Mouse (Mus musculus) inflammation-experienced regulatory T-cells, adult 6 months (primary cell): ENCODE measurements around the gene Tfip11. TPM values are rescaled to one million over a fixed set of nuclear protein-coding genes. Genes with fewer than 3 reads are reported as not detected.

Experiments
- ATAC-seq: one replicate; pipeline ENCODE4 v1.8.0; 2017
- polyA plus RNA-seq, 3 experiments: library from polyadenylated mRNA; unstranded; fragments of 100-300 nt; shearing (Covaris generic); gene quantifications; one replicate each; pipeline ENCODE4 v1.2.1; 2017

The Tfip11 gene
- 10 to 100 TPM; 14.7 to 26.1 (median 15.3) TPM for polyA plus RNA-seq

- ATAC-seq, result peak; percentile 69
Measured at GRCm38 (mm10) chr5:112325546-112326445, at the start of gene Tfip11. Gene Tfip11 (plus strand): TSS chr5:112326358.

- ATAC-seq, result peak; percentile 2
Measured at GRCm38 (mm10) chr5:112276907-112277348, 49.2 kb upstream of the Tfip11 start.

- ATAC-seq, result no peak
Measured at GRCm38 (mm10) chr5:112277906-112278470, 48.2 kb upstream of the Tfip11 start.

GRCm38 (mm10) chr5:112279181-112280021, 46.8 kb upstream of the Tfip11 start:
- no peak for ATAC-seq

GRCm38 (mm10) chr5:112280151-112280550, 46.0 kb upstream of the Tfip11 start:
- ATAC-seq, result no peak

GRCm38 (mm10) chr5:112280863-112281660, 45.1 kb upstream of the Tfip11 start:
- ATAC-seq, result no peak

GRCm38 (mm10) chr5:112281676-112282075, 44.5 kb upstream of the Tfip11 start:
- ATAC-seq, result no peak

- ATAC-seq, result no peak
Measured at GRCm38 (mm10) chr5:112282123-112282779, 43.9 kb upstream of the Tfip11 start.

- no peak for ATAC-seq
Measured at GRCm38 (mm10) chr5:112282780-112283482, 43.2 kb upstream of the Tfip11 start.

- no peak for ATAC-seq
Measured at GRCm38 (mm10) chr5:112283543-112284202, 42.5 kb upstream of the Tfip11 start.

GRCm38 (mm10) chr5:112284203-112284582, 42.0 kb upstream of the Tfip11 start:
- ATAC-seq, result no peak

- ATAC-seq, result no peak
Measured at GRCm38 (mm10) chr5:112285548-112286085, 40.5 kb upstream of the Tfip11 start.

GRCm38 (mm10) chr5:112286608-112286983, 39.6 kb upstream of the Tfip11 start:
- ATAC-seq, result peak; percentile 51

- peak; percentile 82 for ATAC-seq
Measured at GRCm38 (mm10) chr5:112286984-112287641, 39.0 kb upstream of the Tfip11 start.

- ATAC-seq, result no peak
Measured at GRCm38 (mm10) chr5:112287652-112288051, 38.5 kb upstream of the Tfip11 start.

- no peak for ATAC-seq
Measured at GRCm38 (mm10) chr5:112288193-112289141, 37.7 kb upstream of the Tfip11 start.

- no peak for ATAC-seq
Measured at GRCm38 (mm10) chr5:112289236-112289635, 36.9 kb upstream of the Tfip11 start.

- ATAC-seq, result no peak
Measured at GRCm38 (mm10) chr5:112289819-112290535, 36.2 kb upstream of the Tfip11 start.
